Mouse (Mus musculus) fibroblast of lung, adult 2 months (primary cell): ENCODE results near the gene Foxm1.

ENCODE experiments used
- DNase-seq: peaks from one replicate; pipeline ENCODE4 v3.0.0-alpha.2; 2011; ENCODE audit warnings: low read depth

Foxm1 gene

DNA sequence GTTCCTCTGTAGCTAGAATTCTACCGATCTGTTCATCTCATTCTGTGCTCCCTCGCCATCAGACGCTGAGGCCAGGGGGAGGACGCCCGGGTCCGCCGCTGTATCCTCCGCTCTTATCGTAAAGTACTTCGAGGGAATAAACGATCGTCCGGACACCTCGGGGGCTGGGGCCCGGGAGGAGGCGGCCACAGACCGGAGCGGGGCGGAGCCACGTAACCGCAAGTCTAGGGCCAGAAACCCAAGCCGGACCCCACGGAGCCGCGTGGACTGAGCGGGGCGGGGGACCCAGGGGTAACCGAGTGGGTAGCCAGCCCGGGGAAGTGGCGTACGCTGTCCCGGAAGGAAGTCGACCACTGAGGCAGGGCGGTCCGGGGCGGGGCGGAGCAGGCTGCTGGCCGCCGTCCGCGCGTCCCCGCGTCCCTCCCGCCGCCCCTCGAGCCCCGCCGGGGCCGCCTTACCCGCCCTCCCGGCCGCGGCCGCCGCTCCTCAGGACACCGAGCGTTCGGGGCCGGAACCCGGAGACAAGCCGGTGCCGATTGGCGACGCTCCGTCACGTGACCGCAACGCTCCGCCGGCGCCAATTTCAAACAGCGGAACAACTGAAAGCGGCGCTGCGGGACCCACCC lies at the start of gene Foxm1, which contains the start of gene Rhno1:
Foxm1 (plus strand) TSS at position 587 of the 626 bp plus-strand sequence.
Rhno1 (minus strand) TSS at position 531 of the 626 bp plus-strand sequence.
- no peak for DNase-seq

DNA sequence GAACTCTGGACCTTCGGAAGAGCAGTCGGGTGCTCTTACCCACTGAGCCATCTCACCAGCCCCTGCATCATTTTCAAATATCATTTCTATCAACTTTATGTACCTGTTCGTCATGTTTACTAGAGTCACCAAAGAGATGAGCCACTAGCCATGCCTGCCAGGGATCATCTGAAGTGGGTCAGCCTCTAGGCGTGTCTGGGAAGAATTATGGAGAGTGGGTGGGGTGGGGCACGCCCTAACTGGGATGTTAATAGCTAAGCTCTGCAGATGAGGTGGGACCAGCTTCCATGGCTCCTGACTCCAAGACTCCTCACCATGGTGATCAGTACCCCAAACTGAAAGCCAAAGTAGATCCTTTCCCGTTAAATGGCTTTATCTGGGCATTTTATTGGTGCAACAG lies 48.0 kb upstream of the Foxm1 start:
- no peak for DNase-seq

DNA sequence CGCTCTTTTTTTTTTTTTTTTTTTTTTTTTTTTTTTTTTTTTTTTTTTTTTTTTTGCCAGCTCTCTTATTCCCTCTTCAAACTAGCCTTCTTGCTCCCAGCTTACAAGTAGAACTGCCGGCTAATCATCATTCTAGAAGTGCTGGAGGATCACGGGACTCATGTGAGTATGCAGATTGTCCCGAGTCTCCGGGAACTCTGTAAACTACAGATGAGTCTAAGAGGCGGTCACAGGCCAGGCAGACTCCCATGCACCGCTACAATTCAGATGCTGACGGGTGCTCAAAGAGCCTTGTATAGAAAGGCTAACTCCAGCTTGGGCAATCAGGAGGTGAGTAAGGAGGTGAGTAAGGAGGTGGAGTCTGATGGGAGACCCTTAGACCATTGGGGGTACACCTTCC lies 47.2 kb upstream of the Foxm1 start:
- no peak for DNase-seq

DNA sequence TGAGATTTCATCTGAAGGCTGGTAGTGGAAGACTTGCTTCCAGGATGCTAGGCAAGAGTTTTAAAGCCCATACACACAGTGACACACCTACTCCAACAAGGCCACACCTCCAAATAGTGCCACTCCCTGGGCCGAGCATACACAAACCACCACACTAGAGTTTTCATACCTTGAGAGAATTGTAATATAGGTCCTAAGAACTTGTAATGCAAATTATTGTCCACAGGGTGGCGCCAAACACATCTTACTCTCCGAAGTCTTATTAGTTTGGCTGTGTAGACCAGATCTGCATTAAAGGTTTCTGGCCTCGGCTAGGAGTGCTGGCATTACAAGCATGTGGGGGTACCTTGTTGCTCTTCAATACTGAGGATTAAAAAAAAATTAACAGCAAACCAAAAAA lies 44.5 kb upstream of the Foxm1 start:
- DNase-seq = no peak

GRCm38 (mm10) chr6:128334397-128335124 lies 28.2 kb upstream of the Foxm1 start:
- DNase-seq = peak; percentile 44

GRCm38 (mm10) chr6:128337467-128337866 lies 25.3 kb upstream of the Foxm1 start:
- no peak for DNase-seq

GRCm38 (mm10) chr6:128338876-128339275 lies 23.9 kb upstream of the Foxm1 start:
- DNase-seq = no peak

- no peak for DNase-seq
These were observed 20.6 kb upstream of the Foxm1 start for GRCm38 (mm10) chr6:128341956-128342723.

DNA sequence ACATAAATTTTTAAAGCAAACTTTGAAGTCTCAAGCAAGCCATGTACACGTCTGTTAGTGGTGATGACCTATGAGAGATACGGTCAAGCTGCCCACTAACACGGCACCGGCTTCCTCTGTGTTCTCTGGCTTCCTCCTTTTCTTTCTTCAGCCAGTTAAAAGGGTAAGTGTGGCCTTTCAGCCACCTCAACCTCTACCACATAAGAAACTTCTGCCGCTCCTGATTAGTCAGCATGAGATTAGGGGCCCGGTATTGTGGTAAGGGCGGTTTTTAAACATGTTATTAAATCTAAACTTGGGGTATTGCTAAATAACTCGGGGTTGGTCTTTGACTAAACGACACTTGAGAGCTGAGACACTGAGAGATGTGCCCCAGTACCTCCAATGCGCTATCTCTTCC lies 17.1 kb upstream of the Foxm1 start:
- no peak for DNase-seq

- DNase-seq = no peak
These were observed 16.0 kb upstream of the Foxm1 start for GRCm38 (mm10) chr6:128346782-128347181.

DNA sequence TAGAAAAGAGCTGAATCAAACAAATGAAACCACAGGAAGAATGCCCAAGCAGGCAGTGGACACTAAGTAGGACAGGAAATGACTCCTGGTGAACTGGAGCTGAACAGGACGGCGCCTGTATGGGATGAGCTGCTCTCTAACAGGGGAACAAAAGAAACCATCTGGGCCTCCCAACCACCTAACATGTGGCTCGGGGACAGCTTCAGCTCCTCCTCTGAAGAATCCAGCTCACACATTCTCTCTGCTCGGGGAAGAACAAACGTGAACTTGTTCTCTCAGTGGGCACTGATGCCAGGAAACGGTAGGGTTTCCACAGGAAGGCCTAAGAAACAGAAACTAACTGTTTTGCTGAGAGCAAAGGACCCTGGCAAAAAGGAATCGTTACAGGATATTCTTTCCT lies 13.1 kb upstream of the Foxm1 start:
- no peak for DNase-seq

- peak; percentile 48 for DNase-seq
These were observed 8.6 kb upstream of the Foxm1 start for GRCm38 (mm10) chr6:128354140-128354539.

DNA sequence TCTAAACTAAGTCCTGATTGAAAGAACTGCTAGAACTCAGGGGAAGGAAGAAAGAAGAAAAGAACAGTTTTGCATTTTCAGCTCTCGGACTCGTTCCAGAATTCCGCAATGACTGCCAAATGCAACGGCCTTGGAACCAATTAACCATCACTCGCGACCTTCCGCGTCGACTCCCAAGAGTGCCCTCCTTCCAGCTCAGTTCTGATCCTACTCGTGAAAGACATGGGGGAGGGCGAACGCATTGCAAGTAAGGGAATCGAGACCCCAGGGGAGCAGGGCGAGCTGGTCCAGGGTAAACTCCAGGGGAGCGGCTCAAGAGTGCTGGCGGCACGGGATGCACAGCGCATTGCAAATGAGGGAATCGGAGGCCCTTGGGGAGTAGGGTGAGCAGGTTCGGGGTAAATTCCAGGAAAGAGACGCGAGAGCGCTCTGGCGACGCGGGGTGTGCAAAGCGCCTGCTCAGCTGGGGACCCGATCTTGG lies 7.5 kb upstream of the Foxm1 start:
- no peak for DNase-seq

GRCm38 (mm10) chr6:128355726-128356416 lies 6.9 kb upstream of the Foxm1 start, which contains the start of gene Tulp3:
Gene Tulp3 (minus strand): TSS chr6:128355851.
- DNase-seq = peak; percentile 84

GRCm38 (mm10) chr6:128358999-128359398 lies 3.8 kb upstream of the Foxm1 start:
- DNase-seq = no peak

DNA sequence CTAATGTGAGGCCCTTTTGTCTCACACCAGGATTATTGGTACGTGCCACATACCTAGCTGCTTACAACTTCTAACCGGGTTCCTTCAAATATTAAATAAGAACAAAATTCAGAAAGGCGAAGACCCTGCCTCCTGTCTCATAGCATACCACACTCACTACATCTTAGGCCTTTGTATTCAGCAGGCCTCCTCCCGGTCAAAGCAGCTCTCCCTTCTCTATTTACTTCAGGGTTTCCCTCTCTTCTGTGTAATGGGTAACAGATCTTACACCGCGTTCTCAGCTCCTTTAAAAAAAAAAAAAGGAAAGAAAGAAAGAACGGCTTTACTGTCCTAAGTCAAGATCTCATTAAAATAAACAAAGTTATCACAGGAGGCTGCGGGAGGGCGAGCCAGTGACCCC lies 866 bp upstream of the Foxm1 start:
- no peak for DNase-seq

GRCm38 (mm10) chr6:128363007-128363825 lies 449 bp downstream of the Foxm1 start:
- no peak for DNase-seq

DNA sequence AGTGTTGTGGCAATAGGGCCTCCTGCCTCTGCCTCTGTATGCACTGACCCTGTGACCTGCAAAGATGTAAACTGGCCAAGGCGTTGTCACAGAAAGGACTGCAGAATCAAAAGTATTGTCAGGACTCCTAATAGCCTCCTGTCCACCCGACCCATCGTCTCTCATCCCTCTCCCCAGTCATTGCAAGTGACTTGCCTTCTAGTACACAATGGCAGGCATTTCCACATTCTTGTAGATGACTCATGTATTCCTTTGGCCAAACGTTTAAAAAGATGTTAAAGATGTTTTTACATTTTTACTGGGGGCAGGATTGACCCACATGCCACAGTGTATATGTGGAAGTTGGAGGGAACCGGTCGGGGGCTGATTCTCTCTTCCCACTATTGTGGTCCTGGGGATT lies 2.0 kb downstream of the Foxm1 start:
- DNase-seq = no peak

DNA sequence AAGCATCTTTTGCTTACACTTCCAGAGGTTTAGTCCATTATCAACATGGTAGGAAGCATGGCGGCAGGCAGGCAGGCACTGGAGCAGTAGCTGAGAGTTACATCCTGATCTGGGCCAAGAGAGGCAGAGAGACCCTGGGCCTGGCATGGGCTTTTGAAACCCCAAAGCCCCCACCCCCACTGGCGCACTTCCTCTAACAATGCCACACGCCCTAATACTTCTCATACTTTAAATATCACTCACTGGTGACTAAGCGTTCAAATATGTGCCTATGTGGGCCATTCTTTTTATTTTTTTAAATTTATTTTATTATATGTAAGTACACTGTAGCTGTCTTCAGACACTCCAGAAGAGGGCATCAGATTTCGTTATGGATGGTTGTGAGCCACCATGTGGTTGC lies 3.7 kb downstream of the Foxm1 start:
- DNase-seq = no peak

GRCm38 (mm10) chr6:128370040-128370439 lies 7.3 kb downstream of the Foxm1 start:
- DNase-seq = no peak

DNA sequence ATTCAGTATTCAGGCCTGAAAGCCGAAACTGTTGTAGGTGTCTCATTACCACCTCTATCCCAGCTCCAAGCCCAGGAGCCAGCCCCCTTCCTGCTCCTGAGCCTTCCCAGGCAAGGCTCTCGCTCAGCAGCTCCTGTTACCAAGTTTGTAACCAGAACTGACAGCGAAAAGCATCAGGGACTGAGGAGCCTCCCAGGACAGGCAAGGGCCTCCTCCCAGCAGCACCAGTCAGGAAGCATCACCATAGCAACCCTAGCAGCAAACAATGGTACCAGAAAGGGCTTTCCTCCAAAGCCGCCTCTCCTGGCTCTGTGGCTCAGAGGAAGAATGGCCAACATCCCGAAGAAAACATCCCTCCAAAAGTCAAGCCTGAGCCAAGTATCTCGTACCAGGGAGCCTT lies 12.4 kb downstream of the Foxm1 start, which contains the start of the genes Tex52 and Gm44596:
Tex52 (plus strand) TSS at position 265 of the 400 bp plus-strand sequence.
Gm44596 (plus strand) TSS at position 312 of the 400 bp plus-strand sequence.
- no peak for DNase-seq
